Mouse (Mus musculus) right cerebral cortex, postnatal 25 days (tissue): ENCODE measurements at regions not wholly inside any gene's neighbourhood (a gene's known extent, or its start where the extent isn't known, plus 50 kb on each side); places are given as distances from the start of the nearest gene placed in this dataset.
"Not testable (repeated sequence)": the region's sequence is repeated elsewhere in the genome, so short reads cannot be mapped to it uniquely, and the experiment has no call there.

Experiments
- DNase-seq: peaks from one replicate; pipeline ENCODE4 v3.0.0; 2022

DNA sequence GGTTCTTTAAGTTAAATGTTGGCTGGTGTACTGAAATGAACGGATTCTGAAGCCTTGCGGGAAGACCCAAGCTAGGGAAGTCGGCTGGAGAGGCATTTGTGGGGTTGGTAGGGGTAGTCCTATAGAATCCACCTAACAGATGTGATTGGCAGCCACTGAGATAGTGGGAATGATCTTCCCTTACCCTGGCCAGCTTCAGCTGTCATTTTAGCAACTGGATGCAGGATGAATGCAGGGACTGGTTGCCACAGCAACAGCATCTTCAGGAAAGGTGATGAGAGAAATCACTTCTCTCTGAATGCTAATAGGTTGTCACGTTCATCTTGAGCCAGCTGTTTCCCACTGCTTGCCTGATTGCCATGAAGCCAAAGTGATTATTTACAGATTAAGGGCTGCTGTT lies 224.5 kb downstream of the Dact1 start:
- no peak for DNase-seq

GRCm38 (mm10) chr12:71535251-71535650 lies 225.6 kb downstream of the Dact1 start:
- DNase-seq, result no peak

- not testable (repeated sequence) for DNase-seq
Measured at GRCm38 (mm10) chr12:71535831-71536230, 226.1 kb downstream of the Dact1 start.

GRCm38 (mm10) chr12:71538691-71539090 lies 229.0 kb downstream of the Dact1 start:
- no peak for DNase-seq

- no peak for DNase-seq
Measured at GRCm38 (mm10) chr12:71540279-71540678, 230.6 kb downstream of the Dact1 start.

DNA sequence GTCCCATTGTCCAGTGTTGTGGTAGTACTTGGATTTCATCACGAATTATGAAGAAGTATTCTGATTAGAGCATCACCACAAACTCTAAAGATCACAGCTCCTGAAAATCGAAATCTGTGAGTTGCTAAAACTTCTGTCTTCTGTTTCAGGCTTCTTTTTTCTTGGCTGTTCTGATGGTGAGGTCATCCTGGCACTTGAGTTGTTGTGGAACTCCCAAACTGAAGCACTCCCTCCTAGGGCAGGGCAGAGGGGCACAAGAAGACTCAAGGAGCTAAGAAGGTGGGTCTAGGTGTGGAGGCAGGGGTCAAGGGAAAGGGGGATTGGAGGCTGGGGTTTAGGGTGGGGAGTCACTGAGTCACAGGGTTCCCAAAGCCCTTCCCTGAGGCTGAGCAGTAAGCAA lies 232.3 kb downstream of the Dact1 start:
- DNase-seq, result no peak

- no peak for DNase-seq
Measured at GRCm38 (mm10) chr12:71543571-71544119, 234.0 kb downstream of the Dact1 start.

DNA sequence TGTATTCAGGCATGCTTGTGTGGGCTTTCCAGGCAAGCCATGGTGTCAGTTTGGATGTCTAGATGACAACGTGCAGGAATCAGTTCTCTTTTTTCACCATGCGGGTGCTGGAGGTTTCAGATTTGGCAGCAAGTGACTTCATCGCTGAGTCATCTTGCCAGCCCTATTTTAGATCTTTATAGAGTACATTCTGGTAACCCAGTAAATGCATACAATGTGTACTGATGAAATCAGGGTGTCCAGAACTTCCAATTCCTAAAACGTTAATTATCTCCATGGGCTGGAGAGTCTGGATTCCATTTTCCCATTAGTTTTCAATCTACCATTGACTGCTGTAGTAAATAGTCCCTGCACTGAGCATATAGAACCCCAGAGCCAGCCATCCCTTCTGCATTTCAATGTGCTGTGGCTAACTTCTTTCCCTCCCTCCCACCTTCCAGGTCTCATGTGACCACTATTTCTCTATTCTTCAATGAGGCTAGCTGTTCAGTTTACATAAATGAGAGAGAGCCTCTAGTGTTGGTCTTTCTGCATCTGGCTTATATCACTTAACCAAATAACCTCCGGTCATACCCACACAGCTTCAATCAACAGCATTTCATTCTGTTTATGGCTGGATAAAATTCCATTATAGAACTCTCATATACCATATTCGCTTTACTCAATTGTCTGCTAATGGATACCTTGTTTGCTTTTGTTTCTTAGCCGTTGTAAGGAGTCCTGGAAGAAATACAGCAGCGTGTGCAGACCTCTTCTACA lies 234.9 kb downstream of the Dact1 start:
- peak; percentile 49 for DNase-seq

DNA sequence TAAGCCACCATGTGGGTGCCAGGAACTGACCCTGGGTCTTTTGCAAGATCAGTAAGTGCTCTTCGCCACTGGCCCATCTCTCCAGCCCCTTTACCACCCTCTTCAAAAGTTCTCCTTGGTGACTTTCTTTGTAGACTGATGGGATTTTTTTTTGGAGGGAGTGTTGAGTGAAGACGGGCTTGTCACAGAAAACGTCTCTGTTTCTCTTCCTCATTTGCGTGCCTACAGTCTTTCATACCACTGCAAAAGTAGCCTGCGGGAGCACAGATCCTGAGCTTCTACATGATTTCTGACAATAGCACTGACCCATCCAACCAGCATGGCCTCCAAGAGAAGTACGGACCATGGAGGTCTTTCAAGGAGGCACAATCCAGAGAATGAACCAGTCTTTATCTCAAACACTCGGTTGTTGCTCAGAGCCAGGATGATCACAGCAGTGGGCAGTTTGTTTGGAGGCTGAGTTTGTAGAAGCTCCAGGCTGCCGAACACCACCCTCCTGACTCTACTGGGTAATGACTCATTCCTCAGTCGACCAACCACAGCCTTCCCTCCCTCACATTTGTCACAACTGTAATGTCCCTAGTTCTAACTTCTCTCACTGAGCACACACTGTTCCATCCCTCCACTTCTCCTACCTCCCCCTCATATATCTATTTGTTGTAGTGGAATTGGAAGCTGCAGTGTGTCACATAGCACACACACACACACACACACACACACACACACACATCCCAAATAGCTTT lies 237.0 kb downstream of the Dact1 start:
- no peak for DNase-seq

- no peak for DNase-seq
Measured at GRCm38 (mm10) chr12:71549336-71549735, 239.7 kb downstream of the Dact1 start.

DNA sequence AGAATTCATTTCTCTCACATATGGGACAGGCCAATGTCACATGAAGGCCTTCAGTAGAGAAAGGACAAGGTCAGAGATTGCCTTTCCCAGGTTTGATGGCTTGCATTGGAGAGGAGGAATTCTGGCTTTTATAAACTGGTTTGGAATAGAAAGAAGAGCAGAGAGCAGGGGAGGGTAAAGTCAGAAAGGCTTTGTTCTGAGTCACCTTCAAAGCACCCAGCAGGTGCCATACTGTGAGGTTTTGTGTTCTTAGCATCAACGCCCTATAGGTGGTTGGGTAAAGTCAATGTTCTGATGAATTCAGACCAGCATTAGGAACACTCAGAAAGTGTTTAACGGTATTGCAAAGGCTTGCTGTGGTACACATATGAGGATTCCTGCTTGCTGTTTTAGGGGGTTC lies 244.5 kb downstream of the Dact1 start:
- no peak for DNase-seq

GRCm38 (mm10) chr12:71561259-71561658 lies 251.6 kb downstream of the Dact1 start:
- DNase-seq, result no peak

- no peak for DNase-seq
Measured at GRCm38 (mm10) chr12:71561918-71562572, 252.4 kb downstream of the Dact1 start.

DNA sequence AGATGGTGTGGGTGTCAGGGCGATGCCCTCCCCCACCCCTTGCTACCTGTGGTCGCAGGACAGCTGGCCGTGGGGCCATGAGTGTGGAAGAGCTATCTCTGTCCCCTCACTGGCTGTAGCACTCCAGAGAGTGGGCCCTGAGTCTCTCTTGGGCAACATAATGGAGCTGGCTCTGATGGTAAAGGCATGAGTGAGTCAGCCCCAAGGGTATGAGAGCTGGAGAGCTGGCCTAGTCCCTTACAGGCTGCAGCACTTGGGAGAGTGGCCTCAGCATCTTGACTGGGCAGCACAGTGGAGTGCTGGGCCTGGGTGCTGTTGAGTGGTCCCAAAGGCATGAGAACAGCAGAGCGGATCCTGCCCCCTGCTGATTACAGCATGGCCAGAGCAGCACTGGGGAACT lies 253.5 kb downstream of the Dact1 start:
- no peak for DNase-seq

DNA sequence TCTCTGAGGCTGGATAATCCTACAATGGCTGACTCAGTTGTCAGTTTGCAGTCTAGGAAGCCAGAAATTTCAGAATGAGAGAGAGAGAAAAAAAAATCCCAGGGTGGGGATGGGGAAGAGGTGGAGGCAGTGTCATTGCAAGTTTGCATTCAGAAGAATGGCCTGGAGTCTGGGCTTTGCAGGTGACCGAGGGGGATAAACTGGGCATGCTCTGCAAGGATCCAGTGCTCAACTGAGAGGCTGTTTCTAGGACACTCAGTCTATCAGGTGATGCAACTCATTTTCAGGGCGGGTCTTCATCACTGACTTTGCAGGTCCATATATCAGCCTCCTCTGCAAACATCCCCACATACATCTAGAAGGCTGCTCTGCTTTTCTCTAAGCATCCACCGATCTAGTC lies 256.7 kb downstream of the Dact1 start:
- DNase-seq, result no peak

DNA sequence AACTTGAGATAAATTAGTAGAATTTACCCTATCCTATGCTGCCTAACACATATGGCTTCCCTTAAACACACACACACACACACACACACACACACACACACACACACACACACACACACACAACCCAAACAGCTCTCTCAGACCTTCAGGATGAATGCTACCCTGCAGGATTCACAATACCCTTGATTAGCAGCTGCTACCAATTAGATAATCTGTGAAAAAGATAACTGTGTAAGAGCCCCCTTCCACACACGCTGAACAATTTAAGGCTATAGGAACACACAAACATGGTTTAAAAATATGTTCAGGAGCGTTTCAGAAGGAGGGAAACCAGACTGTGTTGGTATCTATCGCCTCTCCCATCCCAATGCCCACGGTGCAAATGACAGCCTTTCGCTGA lies 258.6 kb downstream of the Dact1 start:
- no peak for DNase-seq

GRCm38 (mm10) chr12:71568880-71569390 lies 259.3 kb downstream of the Dact1 start:
- DNase-seq, result no peak

DNA sequence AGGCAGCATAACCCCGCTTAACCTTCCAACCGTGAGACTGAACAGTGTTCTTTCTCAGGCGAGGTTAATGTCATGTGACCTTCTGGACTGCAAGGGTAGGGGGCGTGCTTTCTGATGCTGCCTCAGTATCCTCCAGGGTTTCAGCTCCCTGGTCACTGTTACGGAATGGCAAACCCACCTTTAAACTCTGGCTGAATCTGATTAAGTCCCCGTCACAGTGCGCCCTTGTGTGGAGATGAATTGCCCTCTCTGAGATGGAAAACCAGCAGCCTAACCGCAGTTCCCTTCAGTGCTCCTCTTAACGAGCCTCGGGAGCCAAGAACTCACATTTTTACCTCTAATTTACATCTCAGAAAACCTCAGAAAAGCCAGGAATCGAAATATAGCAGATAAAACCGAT lies 260.0 kb downstream of the Dact1 start:
- no peak for DNase-seq

DNA sequence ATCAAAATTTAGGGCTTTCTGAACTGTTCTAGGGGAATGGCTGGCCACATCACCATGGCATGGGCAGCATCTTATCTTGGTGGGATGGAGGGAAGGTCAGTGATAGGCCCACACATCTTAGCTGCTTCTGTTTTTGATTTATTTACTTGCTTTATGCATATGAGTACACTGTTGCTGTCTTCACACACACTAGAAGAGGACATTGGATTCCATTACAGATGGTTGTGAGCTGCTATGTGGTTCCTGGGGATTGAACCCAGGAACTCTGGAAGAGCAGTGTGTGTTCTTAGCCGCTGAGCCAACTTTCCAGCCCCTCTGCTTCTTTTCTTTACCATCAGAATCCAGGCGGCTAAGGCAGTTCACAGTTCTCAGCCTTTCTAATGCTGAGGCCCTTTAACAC lies 260.4 kb downstream of the Dact1 start:
- no peak for DNase-seq

DNA sequence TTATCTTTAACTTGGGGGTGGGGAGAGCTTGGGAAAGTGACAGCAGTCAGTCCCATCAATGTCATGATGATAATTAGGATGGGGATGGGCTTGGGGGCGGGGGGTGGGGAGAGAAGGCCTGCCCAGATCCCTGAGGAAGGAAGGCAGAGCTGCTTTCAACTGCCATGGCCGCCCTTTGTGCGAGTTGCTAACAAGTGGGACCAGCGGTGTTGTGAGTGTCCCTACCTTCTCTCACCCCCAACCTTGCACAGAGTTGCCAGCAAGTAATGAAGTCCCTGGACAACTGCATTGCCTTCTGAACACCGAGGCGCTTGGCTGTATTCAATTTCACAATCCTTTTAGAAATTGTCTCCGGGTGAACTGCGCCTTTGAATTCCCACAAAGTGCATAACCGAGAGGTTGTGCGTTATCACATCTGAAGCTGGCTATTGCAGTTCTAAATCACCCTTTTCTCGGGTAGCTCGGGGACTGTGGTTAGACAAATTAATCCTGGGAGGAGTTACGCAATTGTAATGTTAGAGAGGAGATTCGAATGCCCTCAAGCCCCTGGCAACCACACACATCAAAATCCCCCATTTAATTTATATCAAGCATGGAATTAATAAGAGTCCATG lies 257.9 kb upstream of the Daam1 start:
- no peak for DNase-seq

DNA sequence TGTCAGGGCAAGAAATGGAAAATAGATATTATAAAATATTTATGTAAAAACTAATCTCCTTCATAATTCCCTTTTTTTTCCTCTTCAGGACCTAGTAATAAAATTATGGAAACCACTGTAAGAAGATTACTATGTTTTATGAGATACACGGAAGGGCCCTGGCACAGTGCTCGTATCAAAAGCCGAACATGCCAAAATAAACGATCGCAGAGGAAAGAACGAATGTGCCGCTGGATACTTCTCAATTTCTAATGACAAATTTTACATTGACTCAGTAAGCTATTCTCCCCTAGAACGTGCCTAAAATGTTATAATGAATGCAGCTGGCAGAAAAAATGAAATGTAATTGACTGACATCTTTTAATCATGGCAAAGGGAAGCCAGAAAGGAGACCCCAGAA lies 257.4 kb upstream of the Daam1 start:
- no peak for DNase-seq

- DNase-seq, result no peak
Measured at GRCm38 (mm10) chr12:71574685-71575084, 256.2 kb upstream of the Daam1 start.

DNA sequence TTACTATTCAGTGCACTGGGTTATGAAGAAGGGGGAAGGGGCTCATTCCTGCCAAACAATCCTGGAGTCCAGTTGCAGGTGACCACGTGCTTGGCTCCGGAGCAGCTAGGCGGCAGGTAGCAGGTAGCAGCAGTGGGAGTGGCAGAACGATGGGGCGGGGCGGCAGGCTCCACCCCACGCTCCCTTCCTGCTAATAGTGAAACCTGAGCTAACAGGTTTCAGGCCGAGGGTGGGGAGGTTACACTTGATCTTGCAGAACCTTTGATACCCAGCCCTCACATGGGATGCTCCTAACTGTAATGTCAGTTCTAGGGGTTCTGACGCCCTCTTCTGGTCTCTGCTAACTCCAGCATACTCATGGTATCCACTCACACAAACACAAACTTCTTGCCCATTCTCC lies 253.5 kb upstream of the Daam1 start:
- DNase-seq, result no peak
